Mouse (Mus musculus) liver, embryonic 11.5 days (tissue): ENCODE data around the gene Aldh6a1. TPM values are rescaled to one million over a fixed set of nuclear protein-coding genes. Genes with fewer than 3 reads are reported as not detected.

ENCODE experiments used
- ATAC-seq: fragments of 200-750 bp; cut with Nextera tagmentation; replicated peaks from 2 replicates; pipeline ENCODE4 v1.8.0; 2017; ENCODE audit warnings: moderate number of reproducible peaks, mild to moderate bottlenecking, moderate TSS enrichment, moderate library complexity; ENCODE audit not compliant: low FRiP score
- DNase-seq: peaks from one replicate; pipeline ENCODE4 v3.0.0-alpha.2; 2017; ENCODE audit warnings: low spot score
- H3K27ac ChIP-seq: fragments of 300-500 bp; sonication (generic); 2 replicates; pipeline ENCODE4 v1.5.1; 2014; ENCODE audit warnings: mild to moderate bottlenecking, low read depth, low read length, control low read depth
- H3K27me3 ChIP-seq: fragments of 300-500 bp; sonication (generic); replicated peaks from 2 replicates; pipeline ENCODE4 v1.6.1; 2014; ENCODE audit warnings: low read length, mixed read lengths; ENCODE audit not compliant: control insufficient read depth, insufficient read depth
- H3K36me3 ChIP-seq: fragments of 300-500 bp; sonication (generic); 2 replicates; pipeline ENCODE4 v1.6.1; 2014; ENCODE audit warnings: mild to moderate bottlenecking, low read length, moderate library complexity, mixed read lengths; ENCODE audit not compliant: control insufficient read depth, insufficient read depth
- H3K4me1 ChIP-seq: fragments of 300-500 bp; sonication (generic); replicated peaks from 2 replicates; pipeline ENCODE4 v1.6.1; 2014; ENCODE audit warnings: low read length, mixed read lengths; ENCODE audit not compliant: control insufficient read depth, insufficient read depth
- H3K4me2 ChIP-seq: fragments of 300-500 bp; sonication (generic); 2 replicates; pipeline ENCODE4 v1.6.1; 2014; ENCODE audit warnings: mild to moderate bottlenecking, control low read depth, moderate library complexity
- H3K4me3 ChIP-seq: fragments of 300-500 bp; sonication (generic); 2 replicates; pipeline ENCODE4 v1.5.1; 2014; ENCODE audit warnings: low read depth, low read length, control low read depth
- H3K9ac ChIP-seq: fragments of 300-500 bp; sonication (generic); 2 replicates; pipeline ENCODE4 v1.6.1; 2014; ENCODE audit warnings: low read depth, low read length, control low read depth
- H3K9me3 ChIP-seq: fragments of 300-500 bp; sonication (generic); 2 replicates; pipeline ENCODE4 v1.6.1; 2016; ENCODE audit warnings: low read length, inconsistent platforms, mixed read lengths; ENCODE audit not compliant: control insufficient read depth
- WGBS: fragments of 180-500 bp; shearing (Covaris S2); extraction: QIAGEN DNeasy Blood & Tissue Kit; methylation state at CpG from one replicate; pipeline ENCODE4 v1.1.7; 2014; 5-methylcytosine and 5-hydroxymethylcytosine counted together
- polyA plus RNA-seq: library from polyadenylated mRNA; unstranded; fragments of >200 nt; fragmentation: Nextera tagmentation; extraction: Ambion mirVana; gene quantifications from 2 replicates; pipeline ENCODE4 v1.2.1, GENCODE M21; 2014

Aldh6a1 gene
- polyA plus RNA-seq, 1 experiment from 2014 or later = 21.5 TPM

- Histone ChIP-seq H3K9me3 (no peaks in the 10 kb centered on the region), H3K4me3 (no peak overlapping the region), H3K27me3 (no peaks in the 10 kb centered on the region), H3K9ac (no peak overlapping the region), H3K4me1 (no peaks in the 10 kb centered on the region), H3K27ac (no peak overlapping the region), H3K36me3 (no peaks in the 10 kb centered on the region), H3K4me2 (no peak overlapping the region)
- WGBS = 92% methylated on average over 5 of the region's 5 CpGs
- DNase-seq (no peak), ATAC-seq (no peak)
Observed at GRCm38 (mm10) chr12:84393847-84394246, 57.0 kb downstream of the Aldh6a1 start.

GRCm38 (mm10) chr12:84392681-84393080 is 58.1 kb downstream of the Aldh6a1 start:
- Histone ChIP-seq H3K9ac (no peak overlapping the region), H3K36me3 (no peaks in the 10 kb centered on the region), H3K9me3 (no peaks in the 10 kb centered on the region), H3K27ac (no peak overlapping the region), H3K27me3 (no peaks in the 10 kb centered on the region), H3K4me1 (no peaks in the 10 kb centered on the region), H3K4me2 (no peak overlapping the region), H3K4me3 (no peak overlapping the region)
- ATAC-seq (no peak), DNase-seq (no peak)
- 95% methylated on average over 4 of the region's 4 CpGs for WGBS

DNA sequence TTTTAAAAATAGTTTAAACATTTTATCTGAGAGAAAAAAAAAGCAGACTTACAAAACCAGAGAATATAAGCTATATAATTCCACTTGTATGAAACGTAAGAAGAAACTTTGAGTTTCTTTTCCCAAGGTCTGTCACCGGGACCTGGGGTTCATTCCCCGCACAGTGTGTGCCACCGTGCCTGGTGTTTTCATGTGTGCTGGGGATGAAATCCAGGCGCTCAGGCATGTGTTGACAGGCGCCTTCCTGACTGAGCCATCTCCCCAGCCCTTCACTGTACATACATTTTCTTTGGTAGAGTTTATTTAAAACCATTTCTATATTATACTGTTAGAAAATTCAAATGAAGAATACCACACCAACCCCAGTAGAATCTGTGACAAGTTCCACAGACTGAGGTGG is 60.5 kb downstream of the Aldh6a1 start:
- 76% methylated on average over 6 of the region's 6 CpGs for WGBS
- H3K9me3 ChIP-seq = no peaks in the 10 kb centered on the region
- ATAC-seq (no peak), DNase-seq (no peak)
- no peak overlapping the region for H3K27ac ChIP-seq
- no peaks in the 10 kb centered on the region for H3K27me3 ChIP-seq
- no peaks in the 10 kb centered on the region for H3K36me3 ChIP-seq
- H3K4me2 ChIP-seq = no peak overlapping the region
- no peak overlapping the region for H3K9ac ChIP-seq
- no peak overlapping the region for H3K4me3 ChIP-seq
- H3K4me1 ChIP-seq = no peaks in the 10 kb centered on the region

GRCm38 (mm10) chr12:84388774-84389400 is 61.9 kb downstream of the Aldh6a1 start:
- Histone ChIP-seq H3K4me3 (no peak overlapping the region), H3K9ac (no peak overlapping the region), H3K4me2 (no peak overlapping the region), H3K36me3 (no peaks in the 10 kb centered on the region), H3K27me3 (no peaks in the 10 kb centered on the region), H3K9me3 (no peaks in the 10 kb centered on the region), H3K27ac (no peak overlapping the region), H3K4me1 (no peaks in the 10 kb centered on the region)
- WGBS = 46% methylated on average over 14 of the region's 14 CpGs
- ATAC-seq = no peak
- DNase-seq = no peak

DNA sequence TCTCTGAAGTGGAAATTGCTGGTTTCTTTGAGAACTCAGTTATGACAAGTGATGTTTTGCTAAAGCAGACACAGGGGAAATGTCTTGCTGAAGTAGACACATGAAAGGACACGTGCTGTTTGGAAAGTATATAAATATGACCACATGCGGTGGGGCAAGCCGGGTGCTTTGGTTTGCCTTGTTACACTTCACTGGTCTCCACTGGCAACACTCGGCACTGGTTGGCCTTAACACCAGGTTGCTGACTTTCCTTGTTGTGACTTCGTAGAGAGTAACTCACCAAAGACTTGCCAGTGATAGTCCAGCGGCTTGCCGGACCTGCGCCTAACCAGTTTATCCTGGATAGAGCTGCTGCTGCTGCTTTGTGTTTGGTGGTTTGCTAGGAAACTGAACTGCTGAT is 62.7 kb downstream of the Aldh6a1 start:
- Histone ChIP-seq H3K27me3 (no peaks in the 10 kb centered on the region), H3K36me3 (no peaks in the 10 kb centered on the region), H3K9ac (no peak overlapping the region), H3K4me1 (no peaks in the 10 kb centered on the region), H3K9me3 (no peaks in the 10 kb centered on the region), H3K4me3 (no peak overlapping the region), H3K4me2 (no peak overlapping the region), H3K27ac (no peak overlapping the region)
- DNase-seq = no peak
- ATAC-seq = no peak
- WGBS = 93% methylated on average over 8 of the region's 8 CpGs

DNA sequence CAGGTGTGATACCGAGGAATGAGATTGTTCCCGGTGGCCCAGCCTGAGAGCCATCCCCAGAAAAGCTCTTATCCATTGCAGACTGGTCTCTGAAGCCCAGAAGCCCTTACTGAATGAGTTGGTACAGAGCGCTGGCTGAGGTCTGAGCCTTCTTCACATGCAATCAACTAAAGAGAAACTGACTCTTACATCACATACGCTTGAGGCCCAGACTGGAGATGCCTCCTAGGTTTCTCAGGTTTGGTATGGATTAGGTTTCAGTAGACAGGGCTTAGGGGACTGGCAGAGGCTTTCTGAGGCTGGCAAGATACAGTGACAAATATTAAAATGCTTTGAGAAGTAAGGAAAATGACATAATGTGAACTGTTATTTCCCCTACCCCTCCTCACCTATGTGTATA is 65.4 kb downstream of the Aldh6a1 start:
- DNase-seq = no peak
- H3K4me3 ChIP-seq = no peak overlapping the region
- WGBS = 87% methylated on average over 4 of the region's 4 CpGs
- H3K4me1 ChIP-seq = no peaks in the 10 kb centered on the region; the same call in 1 of the 2 replicates
- no peak overlapping the region for H3K9ac ChIP-seq
- no peak overlapping the region for H3K27ac ChIP-seq
- H3K27me3 ChIP-seq = no peaks in the 10 kb centered on the region
- H3K4me2 ChIP-seq = no peak overlapping the region
- H3K36me3 ChIP-seq = no peaks in the 10 kb centered on the region
- no peaks in the 10 kb centered on the region for H3K9me3 ChIP-seq
- no peak for ATAC-seq

- Histone ChIP-seq H3K27me3 (no peaks in the 10 kb centered on the region), H3K9ac (no peak overlapping the region), H3K4me3 (no peak overlapping the region), H3K4me2 (no peak overlapping the region), H3K4me1 (no peaks in the 10 kb centered on the region; the same call in 1 of the 2 replicates), H3K27ac (no peak overlapping the region), H3K9me3 (no peaks in the 10 kb centered on the region), H3K36me3 (no peaks in the 10 kb centered on the region)
- ATAC-seq (no peak), DNase-seq (no peak)
- WGBS = 75% methylated on average over 5 of the region's 5 CpGs
Observed at GRCm38 (mm10) chr12:84384644-84385081, 66.1 kb downstream of the Aldh6a1 start.

- Histone ChIP-seq H3K36me3 (no peaks in the 10 kb centered on the region), H3K27ac (no peak overlapping the region), H3K4me1 (no peaks in the 10 kb centered on the region; the same call in 1 of the 2 replicates), H3K27me3 (no peaks in the 10 kb centered on the region), H3K4me2 (no peak overlapping the region), H3K9me3 (no peaks in the 10 kb centered on the region), H3K9ac (no peak overlapping the region), H3K4me3 (no peak overlapping the region)
- WGBS = 80% methylated on average over 4 of the region's 4 CpGs
- no peak for DNase-seq
- no peak for ATAC-seq
Observed at GRCm38 (mm10) chr12:84382369-84382768, 68.4 kb downstream of the Aldh6a1 start.
